Mouse (Mus musculus) midbrain, embryonic 16.5 days (tissue): Measurements from ENCODE around the gene Pde4d. TPM values are rescaled to one million over a fixed set of nuclear protein-coding genes. Genes with fewer than 3 reads are reported as not detected.

Source experiments
- ATAC-seq: fragments of 200-750 bp; cut with Nextera tagmentation; 2 replicates; pipeline ENCODE4 v1.8.0; 2017; ENCODE audit warnings: moderate TSS enrichment
- H3K27ac ChIP-seq: fragments of 300-500 bp; sonication (generic); 2 replicates; pipeline ENCODE4 v1.5.1; 2014; ENCODE audit warnings: mild to moderate bottlenecking, low read length, mixed read lengths
- H3K27me3 ChIP-seq: fragments of 300-500 bp; sonication (generic); 2 replicates; pipeline ENCODE4 v1.6.1; 2014; ENCODE audit warnings: low read depth, low read length, mixed read lengths; ENCODE audit not compliant: control insufficient read depth, insufficient read depth
- H3K36me3 ChIP-seq: fragments of 300-500 bp; sonication (generic); 2 replicates; pipeline ENCODE4 v1.6.1; 2014; ENCODE audit warnings: mild to moderate bottlenecking, low read length, moderate library complexity, mixed read lengths; ENCODE audit not compliant: control insufficient read depth, insufficient read depth
- H3K4me1 ChIP-seq: fragments of 300-500 bp; sonication (generic); 2 replicates; pipeline ENCODE4 v1.6.1; 2014; ENCODE audit warnings: mild to moderate bottlenecking, low read length, mixed read lengths; ENCODE audit not compliant: control insufficient read depth, insufficient read depth
- H3K4me2 ChIP-seq: fragments of 300-500 bp; sonication (generic); 2 replicates; pipeline ENCODE4 v1.6.1; 2014; ENCODE audit warnings: mild to moderate bottlenecking, low read length, mixed read lengths
- H3K4me3 ChIP-seq: fragments of 300-500 bp; sonication (generic); 2 replicates; pipeline ENCODE4 v1.5.1; 2014; ENCODE audit warnings: low read depth, mild to moderate bottlenecking, low read length, moderate library complexity, mixed read lengths
- H3K9ac ChIP-seq: fragments of 300-500 bp; sonication (generic); 2 replicates; pipeline ENCODE4 v1.6.1; 2014; ENCODE audit warnings: low read depth, low read length, mixed read lengths
- H3K9me3 ChIP-seq: fragments of 300-500 bp; sonication (generic); replicated peaks from 2 replicates; pipeline ENCODE4 v1.6.1; 2014; ENCODE audit warnings: mild to moderate bottlenecking, low read length, mixed read lengths; ENCODE audit not compliant: control insufficient read depth, poor library complexity, severe bottlenecking
- WGBS: fragments of 180-500 bp; shearing (Covaris S2); extraction: QIAGEN DNeasy Blood & Tissue Kit; methylation state at CpG from one replicate; pipeline ENCODE4 v1.1.7; 2014; 5-methylcytosine and 5-hydroxymethylcytosine counted together
- polyA plus RNA-seq: library from polyadenylated mRNA; unstranded; fragments of >200 nt; fragmentation: Nextera tagmentation; extraction: Ambion mirVana; gene quantifications from 2 replicates; pipeline ENCODE4 v1.2.1, GENCODE M21; 2015

Pde4d gene
- polyA plus RNA-seq, 1 experiment from 2014 or later, result 22.6 TPM

- 0% methylated on average over 23 of the region's 23 CpGs for WGBS
- no peaks in the 10 kb centered on the region for H3K27me3 ChIP-seq
- H3K27ac ChIP-seq, result peak overlapping the region; percentile 23
- H3K9ac ChIP-seq, result peak overlapping the region; percentile 58
- H3K4me3 ChIP-seq, result peak overlapping the region; percentile 48
- peak; percentile 88 for ATAC-seq
- H3K9me3 ChIP-seq, result no peaks in the 10 kb centered on the region
- H3K4me1 ChIP-seq, result peaks cover 11% of the 10 kb centered on the region
- H3K4me2 ChIP-seq, result peak overlapping the region; percentile 82
- H3K36me3 ChIP-seq, result no peaks in the 10 kb centered on the region
Observed at GRCm38 (mm10) chr13:109260220-109260795, 810.6 kb downstream of the Pde4d start.

- Histone ChIP-seq H3K27me3 (no peaks in the 10 kb centered on the region), H3K36me3 (no peaks in the 10 kb centered on the region), H3K4me1 (peaks cover 11% of the 10 kb centered on the region), H3K4me2 (peak overlapping the region; percentile 82), H3K4me3 (peak overlapping the region; percentile 48), H3K27ac (peak overlapping the region; percentile 23), H3K9ac (peak overlapping the region; percentile 58), H3K9me3 (no peaks in the 10 kb centered on the region)
- under 1% methylated on average over 17 of the region's 17 CpGs for WGBS
- peak; percentile 58 for ATAC-seq
Observed at GRCm38 (mm10) chr13:109260796-109261516, 811.2 kb downstream of the Pde4d start.

- H3K36me3 ChIP-seq, result no peaks in the 10 kb centered on the region
- no peak overlapping the region for H3K9ac ChIP-seq
- peak overlapping the region; percentile 82 for H3K4me2 ChIP-seq
- no peaks in the 10 kb centered on the region for H3K9me3 ChIP-seq
- no peak overlapping the region; the same call in 1 of the 2 replicates for H3K4me3 ChIP-seq
- H3K4me1 ChIP-seq, result peaks cover 11% of the 10 kb centered on the region
- WGBS, result 13% methylated on average over 5 of the region's 5 CpGs
- no peak for ATAC-seq
- H3K27me3 ChIP-seq, result no peaks in the 10 kb centered on the region
- H3K27ac ChIP-seq, result no peak overlapping the region
Observed at GRCm38 (mm10) chr13:109261642-109262220, 812.0 kb downstream of the Pde4d start.

GRCm38 (mm10) chr13:109262501-109262900 lies 812.8 kb downstream of the Pde4d start:
- H3K4me1 ChIP-seq, result peaks cover 11% of the 10 kb centered on the region
- no peak overlapping the region for H3K27ac ChIP-seq
- H3K4me2 ChIP-seq, result peak overlapping the region; percentile 4; the same call in 1 of the 2 replicates
- H3K27me3 ChIP-seq, result no peaks in the 10 kb centered on the region
- 90% methylated on average over 5 of the region's 5 CpGs for WGBS
- no peak for ATAC-seq
- H3K9ac ChIP-seq, result no peak overlapping the region
- H3K9me3 ChIP-seq, result no peaks in the 10 kb centered on the region
- no peaks in the 10 kb centered on the region for H3K36me3 ChIP-seq
- no peak overlapping the region for H3K4me3 ChIP-seq

- Histone ChIP-seq H3K27ac (no peak overlapping the region), H3K27me3 (no peaks in the 10 kb centered on the region), H3K4me1 (peaks cover 11% of the 10 kb centered on the region), H3K4me2 (no peak overlapping the region), H3K9ac (no peak overlapping the region), H3K36me3 (no peaks in the 10 kb centered on the region), H3K9me3 (no peaks in the 10 kb centered on the region), H3K4me3 (no peak overlapping the region)
- no peak for ATAC-seq
Observed at GRCm38 (mm10) chr13:109263833-109264232, 814.1 kb downstream of the Pde4d start.

GRCm38 (mm10) chr13:109268253-109268652 lies 818.5 kb downstream of the Pde4d start:
- WGBS, result 45% methylated on average over 3 of the region's 3 CpGs
- 0 out of 2 replicates have a peak, but pooled peaks have one; percentile 68 for ATAC-seq
- Histone ChIP-seq H3K9ac (no peak overlapping the region), H3K4me1 (no peaks in the 10 kb centered on the region), H3K4me2 (no peak overlapping the region), H3K36me3 (no peaks in the 10 kb centered on the region), H3K27ac (no peak overlapping the region), H3K9me3 (no peaks in the 10 kb centered on the region), H3K4me3 (no peak overlapping the region), H3K27me3 (no peaks in the 10 kb centered on the region)

GRCm38 (mm10) chr13:109268659-109269322 lies 819.0 kb downstream of the Pde4d start:
- Histone ChIP-seq H3K4me2 (no peak overlapping the region), H3K4me3 (no peak overlapping the region), H3K36me3 (no peaks in the 10 kb centered on the region), H3K27me3 (no peaks in the 10 kb centered on the region), H3K9ac (no peak overlapping the region), H3K27ac (no peak overlapping the region), H3K4me1 (no peaks in the 10 kb centered on the region), H3K9me3 (no peaks in the 10 kb centered on the region)
- no peak for ATAC-seq
- WGBS, result 93% methylated on average over 4 of the region's 4 CpGs

GRCm38 (mm10) chr13:109274869-109275268 lies 825.1 kb downstream of the Pde4d start:
- 92% methylated on average over 10 of the region's 10 CpGs for WGBS
- H3K4me1 ChIP-seq, result peaks cover 4% of the 10 kb centered on the region; the same call in 1 of the 2 replicates
- no peak overlapping the region for H3K27ac ChIP-seq
- 0 out of 2 replicates have a peak, but pooled peaks cover 3% of the 10 kb centered on the region for H3K9me3 ChIP-seq
- no peak overlapping the region for H3K4me3 ChIP-seq
- H3K36me3 ChIP-seq, result no peaks in the 10 kb centered on the region
- ATAC-seq, result no peak
- H3K4me2 ChIP-seq, result no peak overlapping the region
- H3K27me3 ChIP-seq, result no peaks in the 10 kb centered on the region
- H3K9ac ChIP-seq, result no peak overlapping the region
